8 mouse cellular contexts compared by ENCODE assay signal in genomic region chr17:34626773-34627092, GRCm38 (mm10). TPM values are rescaled to one million over a fixed set of nuclear protein-coding genes. Genes with fewer than 3 reads are reported as not detected.
DNase-seq lines count a peak whose midpoint lies in the region; ATAC-seq and TF ChIP-seq lines count a peak whose summit lies in the region.

No protein-coding gene starts in this region.

- H3K4me1 ChIP-seq in embryonic facial prominence, embryonic 11.5 days (ENCODE audit: control insufficient read depth, insufficient read depth, low read length): peaks cover 17% of the 10 kb centered on the region
- H3K4me1 ChIP-seq in hindbrain, embryonic 12.5 days: peaks cover 52% of the 10 kb centered on the region
- peaks cover 68% of the 10 kb centered on the region for H3K4me1 ChIP-seq in liver, embryonic 15.5 days (replicated peaks)

- under 1% methylated on average over 18 of the region's 18 CpGs for WGBS in embryonic facial prominence, embryonic 11.5 days
- under 1% methylated on average over 18 of the region's 18 CpGs for WGBS in hindbrain, embryonic 12.5 days
- WGBS in liver, embryonic 15.5 days (ENCODE audit: insufficient replicate concordance): under 1% methylated on average over 18 of the region's 18 CpGs

- no peaks in the 10 kb centered on the region for H3K79me3 ChIP-seq in C2C12 (ENCODE audit: low read depth)

- H3K36me3 ChIP-seq in C2C12 (ENCODE audit: control insufficient read depth, insufficient read depth): no peaks in the 10 kb centered on the region
- no peaks in the 10 kb centered on the region for H3K36me3 ChIP-seq in embryonic facial prominence, embryonic 11.5 days (replicated peaks; ENCODE audit: control insufficient read depth, insufficient read depth, low read depth, low read length)
- H3K36me3 ChIP-seq in hindbrain, embryonic 12.5 days: peaks cover 17% of the 10 kb centered on the region
- H3K36me3 ChIP-seq in liver, embryonic 15.5 days (replicated peaks): peaks cover 18% of the 10 kb centered on the region

- no peaks in the 10 kb centered on the region for H3K9me3 ChIP-seq in embryonic facial prominence, embryonic 11.5 days (replicated peaks; ENCODE audit: control insufficient read depth, low read length)
- H3K9me3 ChIP-seq in hindbrain, embryonic 12.5 days (replicated peaks): no peaks in the 10 kb centered on the region
- H3K9me3 ChIP-seq in liver, embryonic 15.5 days (replicated peaks): no peaks in the 10 kb centered on the region

- peak overlapping the region; percentile 74 for H3K9ac ChIP-seq in embryonic facial prominence, embryonic 11.5 days (replicated peaks; ENCODE audit: low read length)
- peak overlapping the region; percentile 74 for H3K9ac ChIP-seq in hindbrain, embryonic 12.5 days
- peak overlapping the region; percentile 68 for H3K9ac ChIP-seq in liver, embryonic 15.5 days

- peak overlapping the region; percentile 92 for H3K4me2 ChIP-seq in embryonic facial prominence, embryonic 11.5 days (ENCODE audit: low read depth, low read length)
- peak overlapping the region; percentile 88 for H3K4me2 ChIP-seq in hindbrain, embryonic 12.5 days (replicated peaks)
- peak overlapping the region; percentile 89 for H3K4me2 ChIP-seq in liver, embryonic 15.5 days

- H3K27me3 ChIP-seq in C2C12 (ENCODE audit: control insufficient read depth, insufficient read depth, insufficient read length): peaks cover 17% of the 10 kb centered on the region
- peaks cover 22% of the 10 kb centered on the region for H3K27me3 ChIP-seq in embryonic facial prominence, embryonic 11.5 days (ENCODE audit: control insufficient read depth, insufficient read depth, low read length)
- H3K27me3 ChIP-seq in hindbrain, embryonic 12.5 days: peaks cover 32% of the 10 kb centered on the region
- peaks cover 44% of the 10 kb centered on the region for H3K27me3 ChIP-seq in liver, embryonic 15.5 days

- H3K4me3 ChIP-seq in C2C12 (ENCODE audit: insufficient read depth, poor library complexity, severe bottlenecking): peak overlapping the region; percentile 32
- H3K4me3 ChIP-seq in embryonic facial prominence, embryonic 11.5 days (ENCODE audit: low read depth, low read length): peak overlapping the region; percentile 53
- H3K4me3 ChIP-seq in hindbrain, embryonic 12.5 days: peak overlapping the region; percentile 69
- H3K4me3 ChIP-seq in liver, embryonic 15.5 days (replicated peaks): peak overlapping the region; percentile 66

- 0 out of 2 replicates have a peak overlapping the region, but pooled peaks have one; percentile 13 for H3K27ac ChIP-seq in embryonic facial prominence, embryonic 11.5 days (replicated peaks; ENCODE audit: low read depth, low read length)
- H3K27ac ChIP-seq in hindbrain, embryonic 12.5 days: peak overlapping the region; percentile 93
- peak overlapping the region; percentile 77 for H3K27ac ChIP-seq in liver, embryonic 15.5 days (replicated peaks)

- no peak for TF ChIP-seq CTCF in C2C12 (IDR thresholded peaks at IDR 0.05; ENCODE audit: control insufficient read depth, insufficient read depth, insufficient read length)

- ATAC-seq in embryonic facial prominence, embryonic 11.5 days (replicated peaks; ENCODE audit: insufficient number of reproducible peaks, low FRiP score, low TSS enrichment, low read depth): peak; percentile 5; the same call in 1 of the 2 replicates
- ATAC-seq in hindbrain, embryonic 12.5 days (ENCODE audit: low FRiP score): peak; percentile 36; the same call in 1 of the 2 replicates
- ATAC-seq in liver, embryonic 15.5 days (ENCODE audit: insufficient read depth): no peak
- ATAC-seq in neutrophil, adult 5-6 weeks (ENCODE audit: extremely low read depth, insufficient number of reproducible peaks, low FRiP score, poor library complexity, severe bottlenecking): peak; percentile 40; the same call in 1 of the 2 replicates

- DNase-seq in 3134 (ENCODE audit: extremely low read depth, insufficient read length, low spot score): peak; percentile 66
- DNase-seq in embryonic facial prominence, embryonic 11.5 days (ENCODE audit: low spot score): peak; percentile 70
- no peak for DNase-seq in ovary, postnatal 10 days (ENCODE audit: low spot score)
- DNase-seq in layer of hippocampus, postnatal 14 days (ENCODE audit: low spot score in 2 of 2): no peak

- H3ac ChIP-seq in C2C12 (ENCODE audit: control insufficient read depth, insufficient read length, low read depth): peak overlapping the region; percentile 1

- no peaks in the 10 kb centered on the region for H3K79me2 ChIP-seq in C2C12 (ENCODE audit: control insufficient read depth, insufficient read depth)

TF ChIP-seq in C2C12, 6 proteins besides CTCF, POLR2A, EP300 and RAD21:
- TF ChIP-seq MAX (IDR thresholded peaks at IDR 0.05) (no peak), MYOG (IDR thresholded peaks at IDR 0.05; ENCODE audit: control insufficient read depth, extremely low read depth, insufficient read length) (no peak), FOSL1 (IDR thresholded peaks at IDR 0.05; ENCODE audit: insufficient read depth, low read length, poor library complexity, severe bottlenecking) (no peak), USF1 (IDR thresholded peaks at IDR 0.05; ENCODE audit: low read depth) (no peak), MYOD1 (IDR thresholded peaks at IDR 0.05; ENCODE audit: control insufficient read depth, insufficient read length, low read depth) (no peak), CEBPB (IDR thresholded peaks at IDR 0.05; ENCODE audit: low read depth) (no peak)

RNA-seq across cellular contexts. Expression of gene Ppt2, which starts 1.6 kb away (rescaled TPM):
- polyA plus RNA-seq in C2C12 (2012; fragmentation: generic; extraction: Trizol): 12.7 TPM
- 19.4 and 20.0 TPM in 2 replicates for polyA plus RNA-seq in embryonic facial prominence, embryonic 11.5 days (2014; fragmentation: Nextera tagmentation; extraction: Ambion mirVana)
- 20.9 and 21.7 TPM in 2 replicates for polyA plus RNA-seq in hindbrain, embryonic 12.5 days (2016; fragmentation: Nextera tagmentation; extraction: Ambion mirVana)
- 10.7 and 10.8 TPM in 2 replicates for polyA plus RNA-seq in liver, embryonic 15.5 days (2015; fragmentation: Nextera tagmentation; extraction: Ambion mirVana)
- total RNA-seq in neutrophil, adult 5-6 weeks (2017): 17.2 and 18.7 TPM in 2 replicates
- total RNA-seq in layer of hippocampus, postnatal 14 days (2021): 10 to 100 TPM; 36.6 to 42.2 TPM

RNA-seq across cellular contexts. Expression of gene Prrt1, which starts 2.6 kb away (rescaled TPM):
- not detected for polyA plus RNA-seq in C2C12 (2012; fragmentation: generic; extraction: Trizol)
- 0.10 and 0.11 TPM in 2 replicates for polyA plus RNA-seq in embryonic facial prominence, embryonic 11.5 days (2014; fragmentation: Nextera tagmentation; extraction: Ambion mirVana)
- 3.0 and 3.1 TPM in 2 replicates for polyA plus RNA-seq in hindbrain, embryonic 12.5 days (2016; fragmentation: Nextera tagmentation; extraction: Ambion mirVana)
- polyA plus RNA-seq in liver, embryonic 15.5 days (2015; fragmentation: Nextera tagmentation; extraction: Ambion mirVana): not detected in 2 replicates
- 0.25 TPM in 1 of 2 replicates, not detected in the other for total RNA-seq in neutrophil, adult 5-6 weeks (2017)
- 100 to 1,000 TPM; 248 to 266 TPM for total RNA-seq in layer of hippocampus, postnatal 14 days (2021)

RNA-seq across cellular contexts. Expression of gene Egfl8, which starts 11.0 kb away (rescaled TPM):
- 0.22 TPM for polyA plus RNA-seq in C2C12 (2012; fragmentation: generic; extraction: Trizol)
- 3.1 and 4.4 TPM in 2 replicates for polyA plus RNA-seq in embryonic facial prominence, embryonic 11.5 days (2014; fragmentation: Nextera tagmentation; extraction: Ambion mirVana)
- polyA plus RNA-seq in hindbrain, embryonic 12.5 days (2016; fragmentation: Nextera tagmentation; extraction: Ambion mirVana): 5.3 and 7.4 TPM in 2 replicates
- polyA plus RNA-seq in liver, embryonic 15.5 days (2015; fragmentation: Nextera tagmentation; extraction: Ambion mirVana): 0.20 and 0.33 TPM in 2 replicates
- total RNA-seq in neutrophil, adult 5-6 weeks (2017): 1.7 and 4.2 TPM in 2 replicates
- total RNA-seq in layer of hippocampus, postnatal 14 days (2021): 1 to 10 TPM; 4.3 to 8.7 TPM

RNA-seq across cellular contexts. Expression of gene Fkbpl, which starts 17.8 kb away (rescaled TPM):
- 9.9 TPM for polyA plus RNA-seq in C2C12 (2012; fragmentation: generic; extraction: Trizol)
- polyA plus RNA-seq in embryonic facial prominence, embryonic 11.5 days (2014; fragmentation: Nextera tagmentation; extraction: Ambion mirVana): 16.2 and 16.6 TPM in 2 replicates
- 15.7 and 16.2 TPM in 2 replicates for polyA plus RNA-seq in hindbrain, embryonic 12.5 days (2016; fragmentation: Nextera tagmentation; extraction: Ambion mirVana)
- polyA plus RNA-seq in liver, embryonic 15.5 days (2015; fragmentation: Nextera tagmentation; extraction: Ambion mirVana): 4.0 and 5.0 TPM in 2 replicates
- 15.2 and 17.2 TPM in 2 replicates for total RNA-seq in neutrophil, adult 5-6 weeks (2017)
- total RNA-seq in layer of hippocampus, postnatal 14 days (2021): 10 to 100 TPM; 16.0 to 17.1 TPM

RNA-seq across cellular contexts. Expression of gene Atf6b, which starts 20.2 kb away (rescaled TPM):
- 38.3 TPM for polyA plus RNA-seq in C2C12 (2012; fragmentation: generic; extraction: Trizol)
- polyA plus RNA-seq in embryonic facial prominence, embryonic 11.5 days (2014; fragmentation: Nextera tagmentation; extraction: Ambion mirVana): 55.8 and 58.5 TPM in 2 replicates
- 114 and 119 TPM in 2 replicates for polyA plus RNA-seq in hindbrain, embryonic 12.5 days (2016; fragmentation: Nextera tagmentation; extraction: Ambion mirVana)
- polyA plus RNA-seq in liver, embryonic 15.5 days (2015; fragmentation: Nextera tagmentation; extraction: Ambion mirVana): 19.9 and 21.2 TPM in 2 replicates
- 26.9 and 27.4 TPM in 2 replicates for total RNA-seq in neutrophil, adult 5-6 weeks (2017)
- 10 to 100 TPM; 80.0 to 81.9 TPM for total RNA-seq in layer of hippocampus, postnatal 14 days (2021)

Comparison
In these comparisons a context has a peak if more than half of its experiments do, and no peak if none do; other contexts are left out.
1. DNase-seq: peak in 3134 (single experiment) and embryonic facial prominence, embryonic 11.5 days (single experiment); none in ovary, postnatal 10 days (single experiment) and layer of hippocampus, postnatal 14 days (0 of 2).
2. H3K27ac ChIP-seq: peak in every context shown above with its lines; median percentile 93 in hindbrain, embryonic 12.5 days; 77 in liver, embryonic 15.5 days; 13 in embryonic facial prominence, embryonic 11.5 days.
3. Peak in every context shown above with its lines, with median percentiles within 50 percentile points of each other: H3K4me3 ChIP-seq, H3K4me2 ChIP-seq and H3K9ac ChIP-seq.